Mouse (Mus musculus) c-Kit-positive CD71-positive TER-119-negative erythroid progenitor cells, embryonic 14.5 days (primary cell): ENCODE results near the gene Slc4a5.
"Not testable (repeated sequence)": the region's sequence is repeated elsewhere in the genome, so short reads cannot be mapped to it uniquely, and the experiment has no call there.

Experiments
- DNase-seq: peaks from one replicate; pipeline ENCODE4 v3.0.0-alpha.2; 2013; ENCODE audit warnings: low read depth

The Slc4a5 gene

DNA sequence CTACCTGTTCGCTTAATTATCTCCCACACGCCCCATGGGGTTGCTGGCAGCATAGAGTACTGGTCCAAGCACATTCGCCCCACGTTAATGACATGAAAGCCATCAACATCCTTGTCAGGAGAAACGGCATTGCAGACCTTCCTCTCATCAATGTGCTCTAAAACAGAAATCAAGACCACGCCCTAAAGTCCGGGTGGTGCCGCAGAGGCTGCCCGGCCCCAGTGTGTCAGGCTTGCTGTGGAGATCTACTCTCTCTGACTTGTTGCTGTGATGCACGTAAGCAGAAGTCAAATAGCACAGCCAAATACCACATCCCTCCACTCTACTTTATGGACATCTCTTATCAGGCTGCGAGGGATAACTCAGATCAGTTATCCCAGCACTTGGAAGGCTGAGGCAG, 91.6 kb downstream of the Slc4a5 start:
- no peak for DNase-seq

DNA sequence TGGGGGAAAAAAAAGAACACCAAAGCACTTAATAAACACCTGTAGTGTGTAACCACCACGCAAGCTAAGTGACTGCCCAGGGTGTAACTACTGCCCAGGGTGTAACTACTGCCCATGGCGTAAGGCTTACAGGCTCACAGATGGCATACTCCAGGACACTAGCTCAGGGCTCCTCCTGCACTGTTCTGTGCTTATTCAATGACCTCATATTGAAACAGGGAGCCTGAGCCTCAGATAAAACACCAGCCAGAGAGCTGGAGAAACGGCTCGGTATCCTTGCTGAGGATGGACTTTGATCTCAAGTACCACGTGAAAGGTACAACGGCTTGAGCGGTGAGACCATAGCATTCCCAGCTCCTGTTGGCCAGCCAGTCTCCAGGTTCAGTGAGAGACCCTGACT, 92.4 kb downstream of the Slc4a5 start:
- no peak for DNase-seq

DNA sequence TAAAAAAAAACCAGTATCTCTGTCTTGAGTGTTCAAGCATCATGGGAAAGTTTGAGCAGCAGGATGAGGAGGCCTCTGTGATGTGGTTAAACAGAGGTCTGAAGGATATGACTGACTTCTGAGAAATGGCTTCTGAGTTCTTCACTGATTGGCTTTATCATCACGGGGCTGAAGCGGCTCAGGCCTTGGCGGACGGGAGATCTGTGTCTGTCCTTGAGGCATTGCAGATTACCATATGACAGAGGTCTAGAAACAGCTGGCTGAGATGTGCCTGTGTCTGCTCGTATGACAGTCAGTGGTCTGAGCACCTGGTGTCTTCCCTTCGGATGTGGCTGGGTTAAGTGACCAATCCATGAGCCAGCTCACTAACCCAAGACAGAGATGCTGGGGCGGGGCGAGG, 92.9 kb downstream of the Slc4a5 start:
- DNase-seq = peak; percentile 77

DNA sequence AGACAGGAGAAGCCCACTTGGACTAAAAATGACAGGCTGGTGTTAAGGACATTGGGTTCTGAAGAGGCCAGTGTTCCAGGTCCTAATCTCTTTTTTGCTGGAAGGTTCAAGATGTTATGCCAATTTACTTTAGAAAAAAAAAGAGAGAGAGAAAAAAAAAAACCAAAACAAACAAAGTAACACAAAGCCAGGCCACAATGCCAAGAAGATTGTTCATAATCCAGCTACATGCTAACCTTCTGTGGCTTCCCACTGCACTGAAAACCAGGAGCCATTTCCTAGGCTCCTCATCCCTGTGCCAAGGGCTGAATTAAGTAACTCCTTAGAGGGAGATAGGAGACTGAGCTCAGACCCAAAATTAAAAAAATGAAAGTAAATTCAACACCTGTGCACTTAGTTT, 95.7 kb downstream of the Slc4a5 start:
- no peak for DNase-seq

DNA sequence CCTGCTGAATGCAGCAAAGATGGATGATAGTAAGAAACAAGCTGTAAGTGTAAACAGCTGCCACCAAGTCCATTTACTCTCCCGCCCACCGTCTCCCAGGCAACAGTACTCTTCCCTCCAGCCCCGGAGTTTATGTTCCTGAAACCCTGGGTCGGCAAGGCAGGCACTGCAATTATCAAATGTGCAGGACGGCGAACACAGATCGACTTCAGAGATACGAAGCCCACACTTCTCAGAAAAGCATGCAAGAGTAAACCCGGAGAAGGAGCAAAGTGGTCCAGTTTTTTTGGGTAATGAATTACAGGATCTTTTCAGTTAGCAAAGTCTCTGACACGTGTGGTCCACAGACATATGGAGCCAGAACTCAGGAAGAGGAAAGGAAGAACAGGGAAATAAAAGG, 96.4 kb downstream of the Slc4a5 start:
- peak; percentile 76 for DNase-seq

DNA sequence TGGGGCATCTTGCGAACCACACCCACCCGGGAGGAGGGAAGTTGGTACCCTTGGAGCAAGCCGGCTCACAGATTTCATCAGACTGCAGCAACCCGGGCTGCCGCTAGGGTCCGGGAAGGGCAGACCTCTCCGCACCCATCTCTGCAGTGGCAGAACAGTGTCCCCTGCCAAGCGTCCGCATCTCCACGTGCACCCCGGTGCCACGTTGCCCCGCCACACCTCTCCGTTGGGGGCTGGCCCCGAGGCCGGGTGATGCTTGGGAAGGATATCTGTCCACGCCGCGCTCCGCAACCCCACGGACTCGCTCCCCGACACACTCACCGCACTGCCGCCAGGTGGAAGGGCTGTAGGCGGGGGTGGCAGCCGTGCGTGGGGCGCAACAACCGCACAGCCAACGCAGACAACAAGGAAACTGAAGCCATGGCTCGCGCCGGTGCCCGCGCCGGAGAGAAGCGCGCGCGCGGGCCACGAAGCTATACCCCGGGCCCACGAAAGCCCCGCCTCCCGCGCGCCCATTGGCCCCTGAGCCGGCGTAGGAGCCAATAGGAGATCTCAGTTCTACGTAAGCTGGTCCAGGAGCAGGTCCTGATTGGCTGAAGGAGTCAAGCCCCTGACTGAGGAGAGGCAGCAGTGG, 97.6 kb downstream of the Slc4a5 start:
- peak; percentile 85 for DNase-seq

DNA sequence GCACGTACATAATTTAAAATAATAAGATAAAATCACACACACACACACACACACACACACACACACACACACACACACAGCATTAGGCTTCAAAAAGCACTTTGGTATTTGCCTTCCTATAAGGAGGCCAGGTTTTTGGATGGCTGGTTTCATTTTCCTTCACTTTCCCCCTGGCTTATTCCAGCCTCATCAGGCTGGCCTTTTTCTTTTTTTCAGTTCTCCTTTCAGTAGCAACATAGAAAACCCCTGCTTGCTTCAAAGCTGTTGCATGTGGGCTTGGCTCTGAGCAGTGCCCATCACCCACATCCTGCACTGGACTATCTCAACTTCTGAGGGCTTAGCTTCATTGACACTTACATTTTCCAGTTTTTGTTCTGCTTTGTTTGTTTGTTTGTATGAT, 102.3 kb downstream of the Slc4a5 start:
- DNase-seq = no peak

DNA sequence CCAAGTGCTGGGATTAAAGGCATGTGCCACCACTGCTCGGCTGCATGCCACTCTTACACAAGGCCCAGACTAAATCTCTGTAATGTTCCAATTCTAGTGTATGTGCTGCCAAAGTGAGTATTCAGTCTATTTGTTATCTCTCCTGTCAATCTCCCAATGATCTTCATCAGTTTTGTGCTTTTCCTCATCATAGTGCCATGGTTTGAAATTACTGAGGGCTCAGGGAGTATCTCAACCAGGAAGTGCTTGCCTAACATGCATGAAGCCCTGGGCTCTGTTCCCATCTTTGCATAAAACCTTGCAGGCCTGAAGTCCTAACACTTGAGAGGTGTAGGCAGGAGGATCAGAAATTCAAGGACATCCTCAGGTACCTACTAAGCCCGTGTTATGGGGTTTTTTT, 103.2 kb downstream of the Slc4a5 start:
- no peak for DNase-seq

DNA sequence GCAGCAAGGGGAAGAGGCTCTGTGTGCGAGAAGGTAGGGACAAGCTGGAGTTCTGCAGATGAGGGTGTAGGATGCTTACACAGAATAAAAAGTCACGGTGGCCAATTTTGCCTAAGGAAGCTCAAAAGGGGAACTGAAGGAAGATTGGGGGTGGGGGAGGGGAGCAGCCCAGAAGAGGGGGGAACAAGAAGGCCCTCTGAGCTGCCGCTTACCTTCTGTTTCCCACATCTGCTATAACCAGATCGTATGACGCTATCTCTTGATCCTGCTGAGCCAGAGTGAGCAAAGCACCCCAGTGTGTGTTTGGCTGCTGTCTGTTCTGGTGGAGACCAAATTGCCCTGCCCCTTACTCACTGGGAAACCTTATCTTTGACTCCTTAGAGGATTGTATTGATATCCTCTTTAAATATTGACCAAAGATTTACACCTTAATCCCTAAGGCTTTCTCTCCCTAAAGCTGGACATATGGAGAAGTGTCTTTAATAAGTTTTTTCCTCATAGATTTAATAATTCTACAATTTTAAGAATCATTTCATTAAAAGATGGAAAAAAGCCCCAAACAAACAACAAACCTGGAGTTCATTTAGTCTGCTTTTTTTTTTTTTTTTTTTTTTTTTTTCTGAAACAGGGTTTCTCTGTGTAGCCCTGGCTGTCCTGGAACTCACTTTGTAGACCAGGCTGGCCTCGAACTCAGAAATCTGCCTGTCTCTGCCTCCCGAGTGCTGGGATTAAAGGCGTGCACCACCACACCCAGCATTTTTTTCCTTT, 104.2 kb downstream of the Slc4a5 start:
- DNase-seq = no peak

DNA sequence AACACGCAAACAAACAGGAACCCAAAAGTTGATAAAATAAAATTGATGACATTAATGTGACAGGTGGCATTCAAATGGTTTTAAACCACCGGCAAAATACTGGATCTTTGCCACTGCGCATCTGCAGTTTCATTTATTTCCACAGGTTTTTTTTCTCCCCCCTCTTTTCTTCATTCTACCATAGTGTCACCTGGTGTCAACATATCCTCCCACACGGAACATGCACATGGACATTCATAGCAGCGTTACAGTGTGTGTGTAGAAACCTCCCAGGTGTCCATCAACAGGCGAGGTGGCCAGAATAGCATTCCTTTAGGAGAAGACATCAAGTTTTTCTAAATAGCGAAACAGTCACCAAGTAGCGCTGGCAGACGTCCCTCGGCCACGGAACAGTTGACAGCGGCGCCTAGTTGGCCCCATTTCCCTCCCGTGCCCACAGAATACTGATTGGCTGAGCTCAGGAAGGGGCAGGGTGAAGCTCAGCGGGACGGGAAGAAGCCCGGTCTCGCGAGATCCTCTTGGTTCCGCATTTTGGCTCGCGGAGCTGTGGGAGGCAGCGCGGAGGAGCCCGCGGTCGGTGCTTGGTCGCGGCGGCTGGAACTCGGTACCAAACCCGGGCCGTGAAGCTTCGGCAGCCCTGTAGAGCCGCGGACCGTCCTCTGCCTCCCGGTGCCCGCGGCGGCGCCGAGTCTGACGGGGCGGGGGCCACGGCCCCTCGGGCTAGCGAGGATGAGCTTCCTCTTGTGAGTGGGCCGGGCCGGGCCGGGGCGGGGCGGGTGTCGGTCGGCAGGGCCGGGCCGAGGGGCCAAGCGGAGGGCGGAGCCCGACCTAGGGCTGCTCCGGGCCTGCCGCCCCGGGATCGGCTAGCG, 106.1 kb downstream of the Slc4a5 start, which contains the start of the genes Mthfd2 and Mob1a:
Mthfd2 (minus strand) TSS at position 384 of the 869 bp plus-strand sequence.
Mob1a (plus strand) TSS at position 492 of the 869 bp plus-strand sequence.
- DNase-seq = peak; percentile 94

DNA sequence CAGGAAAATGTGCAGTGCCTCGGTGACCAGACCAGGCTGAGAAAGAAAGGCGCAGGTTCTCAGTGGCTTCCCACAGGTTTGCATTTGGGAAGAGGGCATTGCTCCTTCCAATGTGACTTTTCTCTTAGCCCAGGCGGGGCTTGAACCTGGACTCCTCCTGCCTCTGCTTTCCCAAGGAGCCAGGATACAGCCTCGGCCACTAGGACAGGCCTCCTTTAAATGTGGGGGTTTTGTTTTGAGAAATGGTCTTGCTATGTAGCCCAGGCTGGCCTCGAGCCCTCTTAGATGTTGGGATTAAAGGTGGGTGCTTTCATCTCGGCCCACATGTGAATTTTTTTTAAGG, 106.7 kb downstream of the Slc4a5 start:
- no peak for DNase-seq

DNA sequence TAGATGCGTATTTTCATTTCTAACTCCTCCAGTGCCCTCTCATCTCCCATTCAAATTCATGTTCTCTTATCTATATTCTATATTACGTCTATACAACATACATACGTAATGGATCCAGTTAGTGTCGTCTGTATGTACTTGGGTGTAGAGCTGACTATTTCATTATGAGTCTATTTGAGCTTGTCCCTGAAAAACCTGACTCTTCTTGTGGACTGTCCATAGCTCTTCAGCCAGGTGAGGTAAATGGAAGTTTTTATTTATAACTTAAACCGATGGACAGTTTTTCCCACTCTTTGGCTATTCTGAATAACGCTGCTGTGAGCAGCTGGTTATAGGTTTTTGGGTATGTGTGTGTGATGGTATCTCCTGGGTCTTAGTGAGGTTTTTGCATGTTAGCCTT, 107.1 kb downstream of the Slc4a5 start:
- no peak for DNase-seq

DNA sequence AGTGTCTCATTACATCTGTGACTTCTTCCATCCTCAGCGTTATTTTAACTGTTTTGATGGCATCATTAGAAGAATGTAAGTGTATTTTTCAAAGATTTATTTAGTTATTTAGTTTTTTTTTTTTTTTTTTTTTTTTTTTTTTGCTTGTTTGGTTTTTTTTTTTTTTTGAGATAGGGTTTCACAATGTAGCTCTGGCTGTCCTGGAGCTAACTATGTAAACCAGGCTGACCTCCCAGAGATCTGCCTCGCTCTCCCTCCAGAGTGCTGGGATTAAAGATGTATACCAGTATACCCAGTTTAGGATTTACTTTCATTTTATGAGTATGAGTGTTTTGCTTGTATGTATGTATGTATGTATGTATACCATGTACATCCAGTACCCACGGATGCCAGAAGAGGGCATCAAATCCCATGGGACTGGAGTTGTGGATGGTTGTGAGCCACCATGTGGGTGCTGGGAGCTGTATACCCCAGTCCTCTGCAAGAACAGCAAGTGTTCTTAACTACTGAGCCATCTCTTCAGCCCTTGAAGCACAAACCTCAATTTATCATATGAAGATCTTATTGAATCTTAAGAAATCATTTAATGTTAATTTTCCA, 108.1 kb downstream of the Slc4a5 start:
- DNase-seq = no peak

DNA sequence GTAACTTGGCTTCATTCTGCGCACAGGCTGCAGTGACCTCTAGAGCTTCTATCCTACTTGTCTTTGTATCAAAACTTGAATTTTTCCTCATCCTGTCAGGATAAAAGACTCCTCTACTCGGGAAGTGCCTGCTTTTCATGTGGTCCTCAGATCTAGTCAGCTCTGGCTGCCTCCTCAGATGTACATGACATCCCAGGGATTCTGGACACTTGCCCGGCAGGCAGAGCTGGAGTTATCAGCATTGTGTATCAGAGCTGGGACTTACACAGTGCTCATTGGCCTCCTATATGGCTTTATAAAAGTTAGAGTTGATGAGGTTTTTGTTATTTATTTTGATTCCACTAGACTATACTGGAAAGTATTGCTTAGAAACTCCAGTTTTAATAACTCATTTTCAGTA, 121.8 kb downstream of the Slc4a5 start:
- no peak for DNase-seq

DNA sequence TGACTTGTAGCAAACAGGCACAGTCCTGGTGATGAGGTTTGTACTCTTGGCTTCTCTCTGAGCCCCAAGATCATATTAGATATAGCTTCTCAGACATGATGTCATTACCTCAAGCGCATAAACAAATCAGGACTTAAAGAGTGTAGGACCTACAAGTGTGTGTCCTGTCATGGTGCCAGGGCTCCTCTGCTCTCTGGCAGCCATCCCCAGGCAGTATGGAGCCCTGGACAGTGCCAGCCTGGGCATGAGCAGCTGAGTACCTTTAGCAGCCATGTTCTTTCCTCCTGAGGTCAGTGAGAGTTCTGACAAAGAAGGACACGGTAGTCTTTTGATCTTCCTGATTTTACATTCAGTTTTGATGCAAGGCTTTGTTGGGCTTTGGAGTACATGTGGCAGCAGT, 123.3 kb downstream of the Slc4a5 start:
- DNase-seq = no peak

DNA sequence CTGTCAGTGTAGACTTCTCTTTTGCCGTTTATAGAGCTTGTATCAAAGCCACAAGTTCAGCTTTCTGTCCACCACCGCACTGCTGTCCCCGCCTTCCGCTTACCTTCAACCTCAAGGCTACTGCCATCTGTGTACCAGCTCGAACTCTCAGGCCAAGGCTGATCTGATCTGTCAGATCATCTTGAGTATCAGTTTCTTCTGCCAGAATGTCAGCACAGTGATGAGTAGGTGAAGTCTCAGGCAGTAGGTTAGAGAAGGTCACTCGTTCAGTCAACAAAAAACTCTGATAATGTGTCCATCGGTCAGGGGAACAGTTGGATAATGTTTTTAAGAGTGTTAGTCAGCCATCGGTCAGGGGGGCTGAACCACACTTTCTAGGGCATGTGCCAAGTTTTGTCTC, 125.7 kb downstream of the Slc4a5 start:
- DNase-seq = not testable (repeated sequence)

DNA sequence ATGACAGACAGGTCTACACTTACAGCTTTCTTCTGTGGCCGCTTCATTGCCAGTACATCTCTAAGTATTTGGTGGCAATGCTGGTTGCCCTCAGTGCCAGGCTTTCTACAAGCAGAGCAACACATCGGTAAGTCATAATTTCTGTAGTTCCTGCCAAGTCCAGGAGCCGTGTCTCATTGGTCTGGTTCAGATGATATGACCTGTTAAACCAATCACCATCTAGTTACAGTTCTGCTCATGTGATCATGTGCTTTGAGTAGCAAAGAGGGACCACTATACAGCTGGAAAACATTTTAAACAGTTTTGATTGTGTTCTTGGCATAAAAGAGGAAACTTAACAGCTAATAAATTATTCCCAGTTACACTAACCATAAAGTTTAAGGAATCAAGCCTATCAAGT, 128.3 kb downstream of the Slc4a5 start:
- DNase-seq = no peak

DNA sequence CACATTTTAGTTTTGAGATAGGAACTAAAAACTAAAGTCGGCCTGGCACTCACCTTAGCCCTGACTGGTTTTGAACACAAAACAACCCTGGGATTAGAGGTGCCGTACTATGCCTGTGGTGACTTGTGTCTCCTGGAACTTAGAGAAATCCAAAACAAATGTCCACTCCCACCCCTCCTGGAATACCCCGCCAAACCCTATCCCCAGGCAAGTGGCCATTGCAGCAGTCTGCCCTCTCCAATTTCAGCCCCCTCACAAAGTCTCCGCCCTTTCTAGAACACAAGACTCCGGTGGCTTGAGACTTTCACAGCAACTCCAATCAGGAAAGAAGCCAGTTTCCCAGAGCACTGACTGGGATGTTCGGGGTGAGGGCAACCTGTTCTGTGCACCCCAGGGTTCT, 129.2 kb downstream of the Slc4a5 start, which contains the start of gene Bola3:
Bola3 (plus strand) TSS at position 275 of the 400 bp plus-strand sequence.
- no peak for DNase-seq

DNA sequence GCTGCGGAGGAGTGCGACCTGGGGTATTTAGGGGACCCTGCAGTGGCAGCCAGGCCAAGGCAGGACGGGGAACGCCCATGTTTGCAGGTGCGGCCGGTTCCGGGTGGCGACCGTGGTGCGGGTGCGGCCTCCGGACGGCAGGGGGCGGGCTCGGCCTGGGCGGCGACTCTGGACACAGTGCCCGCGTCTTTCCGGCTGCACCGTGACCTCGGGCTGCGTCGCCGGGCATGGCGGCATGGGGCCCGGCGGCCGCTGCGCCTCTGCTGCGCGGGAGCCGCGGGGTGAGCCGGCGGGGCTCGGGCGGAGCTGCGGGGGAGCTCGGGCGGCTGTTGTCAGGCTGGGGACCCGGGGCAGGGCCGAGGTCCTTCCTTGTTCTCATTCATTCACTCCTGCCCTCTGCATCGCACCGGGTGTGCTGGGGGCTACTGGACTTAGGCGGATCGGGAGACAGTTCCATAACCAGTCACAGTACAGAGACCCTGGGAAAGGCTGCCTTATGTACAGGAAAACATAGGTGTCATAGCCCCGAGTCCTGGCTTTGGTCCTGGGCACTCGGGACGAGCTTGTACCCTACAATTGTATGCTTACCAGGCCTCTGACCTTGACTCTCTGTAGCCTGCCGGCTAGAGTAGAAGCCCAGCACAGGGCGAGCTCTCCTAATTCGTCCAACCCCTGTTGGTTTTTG, 129.8 kb downstream of the Slc4a5 start:
- peak; percentile 70 for DNase-seq

DNA sequence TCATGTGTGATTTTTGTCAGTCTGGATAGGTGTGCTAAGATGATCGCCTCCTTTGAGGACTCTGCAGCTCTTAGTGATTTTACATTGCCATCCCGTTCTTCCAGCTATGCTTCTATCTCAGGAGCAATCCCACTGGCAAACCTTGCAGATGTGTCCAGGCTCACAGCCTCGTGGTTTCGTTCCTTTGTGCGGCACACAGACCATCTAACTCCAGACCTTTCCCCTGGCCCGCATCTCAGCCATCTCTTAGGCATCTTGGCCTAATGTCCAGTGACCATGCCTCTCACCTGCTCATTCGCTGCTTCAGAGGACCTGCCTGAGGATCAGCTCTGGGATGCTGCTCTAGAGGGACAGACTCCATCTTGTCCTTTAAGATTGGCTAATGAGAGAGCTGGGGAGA, 130.5 kb downstream of the Slc4a5 start:
- no peak for DNase-seq

DNA sequence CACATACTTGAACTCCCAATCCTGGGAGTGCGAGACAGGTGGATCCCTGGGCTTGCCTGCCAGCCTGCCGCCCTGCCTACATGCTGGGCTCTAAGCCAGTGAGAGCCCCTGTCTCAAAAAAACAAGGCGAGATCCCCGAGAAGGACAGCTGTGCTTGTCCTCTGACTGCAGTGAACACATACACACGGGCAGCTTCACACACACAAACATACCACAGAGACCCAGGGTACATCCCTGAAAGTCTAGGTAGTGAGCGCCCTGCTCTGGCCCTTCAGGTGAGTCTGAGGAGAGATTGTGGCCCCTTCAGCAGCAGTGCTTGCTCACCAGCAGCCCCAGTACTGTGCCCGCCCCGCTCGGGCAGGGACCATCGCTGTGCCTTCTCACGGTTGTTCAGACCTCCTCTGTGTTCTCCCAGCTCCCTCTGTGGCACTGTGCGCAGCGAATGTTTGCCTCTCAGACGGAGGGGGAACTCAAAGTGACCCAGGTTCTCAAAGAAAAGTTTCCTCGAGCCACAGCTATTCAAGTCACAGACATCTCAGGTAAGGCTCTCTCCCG, 131.3 kb downstream of the Slc4a5 start:
- DNase-seq = no peak
